Mouse (Mus musculus) myocyte (in vitro differentiated cells): ENCODE measurements around the gene Kif3b.

Experiments
- CEBPB ChIP-seq: IDR thresholded peaks from 2 replicates; pipeline ENCODE4 v1.6.1; 2011; ENCODE audit warnings: mild to moderate bottlenecking, moderate library complexity; ENCODE audit not compliant: poor library complexity, insufficient read depth, severe bottlenecking
- E2F4 ChIP-seq: IDR thresholded peaks from one replicate; pipeline ENCODE4 v1.6.1; 2011; ENCODE audit warnings: mild to moderate bottlenecking, control low read depth, moderate library complexity; ENCODE audit not compliant: insufficient read depth
- MAX ChIP-seq: IDR thresholded peaks from one replicate; pipeline ENCODE4 v1.6.1; 2011; ENCODE audit warnings: low read depth, mild to moderate bottlenecking, control low read depth
- MYOD1 ChIP-seq, 3 experiments: IDR thresholded peaks; one replicate each; pipeline ENCODE4 v1.6.1; 2011; ENCODE audit warnings: control low read depth in 2 of 3, low read depth in 2 of 3, mild to moderate bottlenecking in 2 of 3, moderate library complexity in 1 of 3; ENCODE audit not compliant: insufficient read length in 2 of 3, control insufficient read depth in 1 of 3
- MYOG ChIP-seq, 3 experiments: IDR thresholded peaks; one replicate each; pipeline ENCODE4 v1.6.1; 2011; ENCODE audit warnings: control low read depth in 2 of 3, low read depth in 2 of 3, mild to moderate bottlenecking in 2 of 3; ENCODE audit not compliant: insufficient read length in 2 of 3, control insufficient read depth in 1 of 3, insufficient read depth in 1 of 3
- POLR2A ChIP-seq: IDR thresholded peaks from one replicate; pipeline ENCODE4 v1.6.1; 2011; ENCODE audit warnings: low read depth, mild to moderate bottlenecking, control low read depth, moderate library complexity; ENCODE audit not compliant: insufficient read length
- POLR2AphosphoS2 ChIP-seq: IDR thresholded peaks from one replicate; pipeline ENCODE4 v1.6.1; 2011; ENCODE audit warnings: low read depth, control low read depth; ENCODE audit not compliant: insufficient read length
- SRF ChIP-seq: IDR thresholded peaks from one replicate; pipeline ENCODE4 v1.6.1; 2011; ENCODE audit warnings: low read depth; ENCODE audit not compliant: control insufficient read depth, insufficient read length
- TCF12 ChIP-seq: IDR thresholded peaks from one replicate; pipeline ENCODE4 v1.6.1; 2011; ENCODE audit warnings: mild to moderate bottlenecking, control low read depth; ENCODE audit not compliant: poor library complexity, insufficient read depth, severe bottlenecking
- USF1 ChIP-seq: IDR thresholded peaks from one replicate; pipeline ENCODE4 v1.6.1; 2011; ENCODE audit warnings: low read depth, mild to moderate bottlenecking, control low read depth, moderate library complexity

GRCm38 (mm10) chr2:153370871-153371270 is 79.7 kb downstream of the Kif3b start:
- TF ChIP-seq POLR2AphosphoS2 (no peak), MYOD1 (IDR thresholded peaks at IDR 0.05; ENCODE audit: control insufficient read depth in 1 of 3, insufficient read length in 2 of 3, low read depth in 2 of 3) (no peak), POLR2A (no peak), MAX (no peak), USF1 (no peak), E2F4 (no peak), MYOG (IDR thresholded peaks at IDR 0.05; ENCODE audit: control insufficient read depth in 1 of 3, insufficient read depth in 1 of 3, insufficient read length in 2 of 3, low read depth in 2 of 3) (no peak), TCF12 (no peak), CEBPB (no peak), SRF (no peak)
